Mouse (Mus musculus): ENCODE data around the gene Matk. TPM values are rescaled to one million over a fixed set of nuclear protein-coding genes. Genes with fewer than 3 reads are reported as not detected.
"Not testable (repeated sequence)": the region's sequence is repeated elsewhere in the genome, so short reads cannot be mapped to it uniquely, and the experiment has no call there.

The Matk gene
- polyA plus RNA-seq (2015; fragmentation: Nextera tagmentation; extraction: Ambion mirVana) = 1.9 and 2.1 TPM in 2 replicates

GRCm38 (mm10) chr10:81252424-81253419 is at the start of gene Matk:
Matk (plus strand) TSS chr10:81252935.
- no peak for ATAC-seq (ENCODE audit: insufficient read depth)
- H3K4me2 ChIP-seq = no peak within 1 kb of the TSS
- no peaks in the 10 kb centered on the region for H3K36me3 ChIP-seq (replicated peaks)
- peaks cover 24% of the 10 kb centered on the region for H3K4me1 ChIP-seq (replicated peaks)
- no peak within 1 kb of the TSS for H3K4me3 ChIP-seq (replicated peaks)
- peaks cover 64% of the 10 kb centered on the region for H3K27me3 ChIP-seq
- H3K9ac ChIP-seq = no peak within 1 kb of the TSS
- WGBS (ENCODE audit: insufficient replicate concordance) = 12% methylated on average over 44 of the region's 44 CpGs
- no peak within 1 kb of the TSS for H3K27ac ChIP-seq (replicated peaks)
- H3K9me3 ChIP-seq (replicated peaks) = no peaks in the 10 kb centered on the region

DNA sequence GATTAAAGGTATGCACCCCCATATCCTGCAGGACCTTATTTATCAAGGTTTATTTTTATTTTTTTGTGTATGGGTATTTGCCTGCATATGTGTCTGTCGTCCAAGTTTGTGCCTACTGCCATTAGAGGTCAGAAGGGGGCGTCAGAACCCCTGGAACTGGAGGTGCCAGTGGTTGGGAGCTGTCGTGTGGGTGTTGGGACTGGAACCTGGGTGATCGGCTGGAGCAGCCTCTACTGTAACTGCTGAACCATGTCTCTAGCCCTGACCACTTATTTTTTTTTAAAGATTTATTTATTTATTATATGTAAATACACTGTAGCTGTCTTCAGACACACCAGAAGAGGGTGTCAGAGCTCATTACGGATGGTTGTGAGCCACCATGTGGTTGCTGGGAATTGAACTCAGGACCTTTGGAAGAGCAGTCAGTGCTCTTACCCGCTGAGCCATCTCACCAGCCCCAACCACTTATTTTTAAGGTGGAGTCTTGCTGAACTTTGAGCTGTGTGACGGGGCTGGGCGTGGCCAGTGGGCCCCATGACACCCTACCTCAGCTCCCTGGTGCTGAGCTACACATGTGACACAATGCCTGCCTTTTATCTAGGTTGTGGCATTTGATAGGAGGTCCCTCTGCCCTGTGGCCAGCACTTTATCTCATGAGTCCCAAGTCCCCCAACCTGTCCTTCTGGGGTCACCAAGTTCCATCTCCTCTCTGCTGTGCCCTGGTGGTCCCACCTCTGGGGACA is 49.6 kb upstream of the Matk start:
- 23% methylated on average over 8 of the region's 8 CpGs for WGBS (ENCODE audit: insufficient replicate concordance)
- peak; percentile 81 for ATAC-seq (ENCODE audit: insufficient read depth)
- no peaks in the 10 kb centered on the region for H3K36me3 ChIP-seq (replicated peaks)
- H3K9ac ChIP-seq = no peak overlapping the region
- peaks cover 22% of the 10 kb centered on the region for H3K4me1 ChIP-seq (replicated peaks)
- peaks cover 35% of the 10 kb centered on the region for H3K27me3 ChIP-seq
- H3K4me3 ChIP-seq (replicated peaks) = no peak overlapping the region
- H3K4me2 ChIP-seq = no peak overlapping the region
- peak overlapping the region; percentile 63; the same call in 1 of the 2 replicates for H3K27ac ChIP-seq (replicated peaks)
- H3K9me3 ChIP-seq (replicated peaks) = no peaks in the 10 kb centered on the region

DNA sequence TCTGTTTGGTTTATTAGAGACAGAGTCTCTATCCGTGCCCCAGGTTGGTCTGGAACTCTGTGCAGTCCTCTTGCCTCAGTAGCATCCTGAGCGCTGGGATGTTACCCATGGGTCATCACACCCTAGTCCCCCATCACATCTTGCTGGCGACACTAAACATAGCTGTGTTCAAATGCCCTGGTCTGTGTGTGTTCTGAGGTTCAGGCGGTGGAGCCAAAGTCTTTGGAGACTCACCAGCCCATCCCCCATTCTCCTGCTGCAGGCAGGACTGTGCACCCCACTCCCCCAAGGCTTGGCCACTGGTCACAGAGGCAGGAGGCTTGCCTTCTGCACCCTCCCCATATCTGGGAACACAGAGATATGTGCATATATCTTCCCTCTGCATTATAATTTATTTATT is 48.6 kb upstream of the Matk start:
- 64% methylated on average over 4 of the region's 4 CpGs for WGBS (ENCODE audit: insufficient replicate concordance)
- Histone ChIP-seq H3K9me3 (replicated peaks) (no peaks in the 10 kb centered on the region), H3K4me1 (replicated peaks) (peaks cover 22% of the 10 kb centered on the region), H3K9ac (no peak overlapping the region), H3K27ac (replicated peaks) (peak overlapping the region; percentile 14; the same call in 1 of the 2 replicates), H3K36me3 (replicated peaks) (no peaks in the 10 kb centered on the region), H3K4me3 (replicated peaks) (no peak overlapping the region), H3K4me2 (no peak overlapping the region), H3K27me3 (peaks cover 32% of the 10 kb centered on the region)
- no peak for ATAC-seq (ENCODE audit: insufficient read depth)

GRCm38 (mm10) chr10:81210154-81210553 is 42.6 kb upstream of the Matk start:
- Histone ChIP-seq H3K4me1 (replicated peaks) (no peaks in the 10 kb centered on the region), H3K36me3 (replicated peaks) (no peaks in the 10 kb centered on the region), H3K9me3 (replicated peaks) (0 out of 2 replicates have a peak, but pooled peaks cover 6% of the 10 kb centered on the region), H3K27me3 (0 out of 2 replicates have a peak, but pooled peaks cover 23% of the 10 kb centered on the region), H3K27ac (replicated peaks) (no peak overlapping the region), H3K9ac (no peak overlapping the region), H3K4me2 (no peak overlapping the region), H3K4me3 (replicated peaks) (no peak overlapping the region)
- ATAC-seq (ENCODE audit: insufficient read depth) = no peak
- WGBS (ENCODE audit: insufficient replicate concordance) = 81% methylated on average over 5 of the region's 5 CpGs

DNA sequence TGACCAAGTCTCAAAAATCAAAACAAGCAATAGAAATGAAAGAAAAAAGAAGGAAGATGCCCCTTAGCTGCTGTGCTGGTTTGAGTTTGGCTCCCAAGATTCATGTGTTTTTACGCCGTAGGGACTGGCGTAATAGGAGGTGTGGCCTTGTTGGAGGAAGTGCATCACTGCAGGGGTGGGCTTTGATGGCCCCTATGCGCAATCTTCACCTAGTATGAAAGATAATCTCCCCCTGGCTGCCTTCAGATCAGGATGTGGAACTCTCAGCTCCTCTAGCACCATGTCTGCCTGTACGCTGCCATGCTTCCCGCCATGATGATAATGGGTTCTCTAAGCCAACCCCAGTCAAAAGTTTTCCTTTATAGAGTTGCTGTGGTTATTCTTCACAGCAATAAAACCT is 36.5 kb upstream of the Matk start:
- Histone ChIP-seq H3K9ac (no peak overlapping the region), H3K4me3 (replicated peaks) (no peak overlapping the region), H3K27ac (replicated peaks) (no peak overlapping the region), H3K4me1 (replicated peaks) (peaks cover 1% of the 10 kb centered on the region; the same call in 1 of the 2 replicates), H3K4me2 (no peak overlapping the region), H3K36me3 (replicated peaks) (no peaks in the 10 kb centered on the region), H3K27me3 (peaks cover 14% of the 10 kb centered on the region; the same call in 1 of the 2 replicates), H3K9me3 (replicated peaks) (no peaks in the 10 kb centered on the region)
- 68% methylated on average over 6 of the region's 6 CpGs for WGBS (ENCODE audit: insufficient replicate concordance)
- no peak for ATAC-seq (ENCODE audit: insufficient read depth)

GRCm38 (mm10) chr10:81216810-81217209 is 35.9 kb upstream of the Matk start:
- H3K4me2 ChIP-seq = no peak overlapping the region
- H3K27ac ChIP-seq (replicated peaks) = no peak overlapping the region
- no peaks in the 10 kb centered on the region for H3K9me3 ChIP-seq (replicated peaks)
- no peaks in the 10 kb centered on the region for H3K36me3 ChIP-seq (replicated peaks)
- H3K9ac ChIP-seq = no peak overlapping the region
- no peak for ATAC-seq (ENCODE audit: insufficient read depth)
- WGBS (ENCODE audit: insufficient replicate concordance) = 64% methylated on average over 6 of the region's 6 CpGs
- no peak overlapping the region for H3K4me3 ChIP-seq (replicated peaks)
- H3K27me3 ChIP-seq = peaks cover 14% of the 10 kb centered on the region; the same call in 1 of the 2 replicates
- H3K4me1 ChIP-seq (replicated peaks) = peaks cover 7% of the 10 kb centered on the region

DNA sequence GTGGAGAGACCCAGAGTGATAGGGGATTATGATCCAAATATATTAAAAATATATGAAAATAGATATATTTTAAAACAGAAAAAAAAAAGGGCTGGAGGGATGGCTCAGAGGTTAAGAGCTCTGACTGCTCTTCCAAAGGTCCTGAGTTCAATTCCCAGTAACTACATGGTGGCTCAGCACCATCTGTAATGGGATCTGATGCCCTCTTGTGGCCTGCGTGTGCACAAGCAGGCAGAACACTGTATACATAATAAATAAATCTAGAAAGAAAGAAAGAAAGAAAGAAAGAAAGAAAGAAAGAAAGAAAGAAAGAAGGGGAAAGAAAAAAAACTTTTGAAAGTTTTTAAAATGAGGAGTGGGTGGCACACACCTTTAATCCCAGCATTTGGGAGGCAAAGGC is 35.5 kb upstream of the Matk start:
- WGBS (ENCODE audit: insufficient replicate concordance) = 3% methylated on average over 1 of the region's 1 CpGs
- H3K9me3 ChIP-seq (replicated peaks); H3K4me2 ChIP-seq; H3K27ac ChIP-seq (replicated peaks); H3K9ac ChIP-seq; H3K36me3 ChIP-seq (replicated peaks); ATAC-seq (ENCODE audit: insufficient read depth); H3K4me1 ChIP-seq (replicated peaks); H3K4me3 ChIP-seq (replicated peaks): not testable (repeated sequence)
- peaks cover 14% of the 10 kb centered on the region; the same call in 1 of the 2 replicates for H3K27me3 ChIP-seq

GRCm38 (mm10) chr10:81217964-81218363 is 34.8 kb upstream of the Matk start:
- Histone ChIP-seq H3K4me2 (no peak overlapping the region), H3K4me3 (replicated peaks) (no peak overlapping the region), H3K9me3 (replicated peaks) (no peaks in the 10 kb centered on the region), H3K4me1 (replicated peaks) (peaks cover 10% of the 10 kb centered on the region), H3K27me3 (peaks cover 14% of the 10 kb centered on the region; the same call in 1 of the 2 replicates), H3K27ac (replicated peaks) (no peak overlapping the region), H3K9ac (no peak overlapping the region), H3K36me3 (replicated peaks) (no peaks in the 10 kb centered on the region)
- 18% methylated on average over 7 of the region's 7 CpGs for WGBS (ENCODE audit: insufficient replicate concordance)
- ATAC-seq (ENCODE audit: insufficient read depth) = no peak

DNA sequence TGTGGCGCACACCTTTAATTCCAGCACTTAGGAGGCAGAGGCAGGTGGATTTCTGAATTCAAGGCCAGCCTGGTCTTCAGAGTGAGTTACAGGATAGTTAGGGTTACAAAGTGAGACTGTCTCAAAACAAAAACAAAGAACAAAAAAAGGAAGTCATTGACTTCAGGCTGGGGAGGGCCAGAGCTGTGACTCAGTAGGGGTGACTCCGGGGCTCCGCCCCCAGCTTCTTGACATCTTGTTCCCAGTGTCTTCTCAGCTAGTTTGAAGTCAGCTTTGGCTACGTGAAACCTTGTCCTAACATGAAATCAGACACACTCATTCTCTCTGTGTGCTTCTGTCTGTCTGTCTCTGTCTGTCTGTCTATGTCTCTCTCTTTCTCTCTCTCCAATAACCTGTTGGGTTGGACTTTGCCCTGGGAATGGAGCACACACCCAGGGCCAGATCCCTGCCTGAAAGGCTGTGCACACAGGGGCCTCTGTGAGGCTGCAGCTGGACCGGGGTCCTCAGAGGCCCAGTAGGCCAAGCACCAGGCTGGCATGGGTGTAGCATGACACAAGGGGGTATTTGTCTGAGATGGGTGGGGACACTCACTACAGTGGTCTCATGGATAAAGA is 31.2 kb upstream of the Matk start:
- no peaks in the 10 kb centered on the region for H3K36me3 ChIP-seq (replicated peaks)
- H3K27me3 ChIP-seq = peaks cover 13% of the 10 kb centered on the region
- H3K4me3 ChIP-seq (replicated peaks) = no peak overlapping the region
- no peak for ATAC-seq (ENCODE audit: insufficient read depth)
- WGBS (ENCODE audit: insufficient replicate concordance) = 61% methylated on average over 5 of the region's 5 CpGs
- H3K4me1 ChIP-seq (replicated peaks) = peaks cover 10% of the 10 kb centered on the region
- H3K4me2 ChIP-seq = no peak overlapping the region
- no peak overlapping the region for H3K9ac ChIP-seq
- no peak overlapping the region for H3K27ac ChIP-seq (replicated peaks)
- no peaks in the 10 kb centered on the region for H3K9me3 ChIP-seq (replicated peaks)

DNA sequence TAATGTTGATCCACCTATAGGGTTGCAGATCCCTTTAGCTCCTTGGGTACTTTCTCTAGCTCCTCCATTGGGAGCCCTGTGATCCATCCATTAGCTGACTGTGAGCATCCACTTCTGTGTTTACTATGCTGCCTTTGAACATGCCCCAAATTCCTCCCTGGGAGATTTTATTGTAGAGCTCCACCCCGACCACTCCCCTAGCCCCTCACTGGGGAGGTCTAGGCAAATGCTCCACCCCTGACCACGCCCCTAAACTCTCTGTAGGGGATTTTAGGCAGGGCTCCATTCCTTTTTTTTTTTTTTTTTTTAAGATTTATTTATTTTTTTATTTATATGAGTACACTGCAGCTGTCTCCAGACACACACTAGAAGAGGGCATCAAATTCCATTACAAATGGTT is 29.0 kb upstream of the Matk start:
- WGBS (ENCODE audit: insufficient replicate concordance) = 29% methylated on average over 2 of the region's 2 CpGs
- not testable (repeated sequence) for ATAC-seq (ENCODE audit: insufficient read depth); H3K9me3 ChIP-seq (replicated peaks); H3K4me3 ChIP-seq (replicated peaks); H3K4me1 ChIP-seq (replicated peaks); H3K27ac ChIP-seq (replicated peaks); H3K36me3 ChIP-seq (replicated peaks); H3K4me2 ChIP-seq; H3K9ac ChIP-seq
- H3K27me3 ChIP-seq = peaks cover 17% of the 10 kb centered on the region

Data from liver, embryonic 15.5 days (tissue).